Mouse (Mus musculus) limb, embryonic 11.5 days (tissue): ENCODE measurements at regions not wholly inside any gene's neighbourhood (a gene's known extent, or its start where the extent isn't known, plus 50 kb on each side); places are given as distances from the start of the nearest gene placed in this dataset.

Experiments
- ATAC-seq: fragments of 200-750 bp; cut with Nextera tagmentation; 2 replicates; pipeline ENCODE4 v1.8.0; 2017; ENCODE audit warnings: low read depth; ENCODE audit not compliant: insufficient number of reproducible peaks, low FRiP score, low TSS enrichment
- DNase-seq: peaks from one replicate; pipeline ENCODE4 v3.0.0-alpha.2; 2015; ENCODE audit warnings: low spot score
- H3K27ac ChIP-seq: fragments of 300-500 bp; sonication (generic); replicated peaks from 2 replicates; pipeline ENCODE4 v1.5.1; 2014; ENCODE audit warnings: low read depth, mild to moderate bottlenecking, low read length
- H3K27me3 ChIP-seq: fragments of 300-500 bp; sonication (generic); 2 replicates; pipeline ENCODE4 v1.6.1; 2014; ENCODE audit warnings: mild to moderate bottlenecking, low read length, mixed read lengths; ENCODE audit not compliant: control insufficient read depth, insufficient read depth
- H3K36me3 ChIP-seq: fragments of 300-500 bp; sonication (generic); 2 replicates; pipeline ENCODE4 v1.6.1; 2014; ENCODE audit warnings: mild to moderate bottlenecking, low read length, moderate library complexity, mixed read lengths; ENCODE audit not compliant: control insufficient read depth, insufficient read depth
- H3K4me1 ChIP-seq: fragments of 300-500 bp; sonication (generic); 2 replicates; pipeline ENCODE4 v1.6.1; 2014; ENCODE audit warnings: low read length, mixed read lengths; ENCODE audit not compliant: control insufficient read depth, insufficient read depth
- H3K4me2 ChIP-seq: fragments of 300-500 bp; sonication (generic); 2 replicates; pipeline ENCODE4 v1.6.1; 2014; ENCODE audit warnings: low read depth, mild to moderate bottlenecking, moderate library complexity; ENCODE audit not compliant: severe bottlenecking
- H3K4me3 ChIP-seq: fragments of 300-500 bp; sonication (generic); 2 replicates; pipeline ENCODE4 v1.5.1; 2014; ENCODE audit warnings: low read depth, low read length
- H3K9ac ChIP-seq: fragments of 300-500 bp; sonication (generic); 2 replicates; pipeline ENCODE4 v1.6.1; 2014; ENCODE audit warnings: mild to moderate bottlenecking, low read length
- H3K9me3 ChIP-seq: fragments of 300-500 bp; sonication (generic); 2 replicates; pipeline ENCODE4 v1.6.1; 2016; ENCODE audit warnings: low read length; ENCODE audit not compliant: control insufficient read depth
- WGBS: fragments of 180-500 bp; shearing (Covaris S2); extraction: QIAGEN DNeasy Blood & Tissue Kit; methylation state at CpG from one replicate; pipeline ENCODE4 v1.1.7; 2014; 5-methylcytosine and 5-hydroxymethylcytosine counted together

- Histone ChIP-seq H3K36me3 (no peaks in the 10 kb centered on the region), H3K4me1 (no peaks in the 10 kb centered on the region), H3K4me2 (no peak overlapping the region), H3K9me3 (no peaks in the 10 kb centered on the region), H3K27ac (no peak overlapping the region; the same call in 1 of the 2 replicates), H3K4me3 (no peak overlapping the region), H3K27me3 (no peaks in the 10 kb centered on the region), H3K9ac (no peak overlapping the region)
- DNase-seq = no peak
- no peak for ATAC-seq
- WGBS = 79% methylated on average over 5 of the region's 5 CpGs
Observed at GRCm38 (mm10) chr16:24281561-24281960, 111.7 kb upstream of the Lpp start.

DNA sequence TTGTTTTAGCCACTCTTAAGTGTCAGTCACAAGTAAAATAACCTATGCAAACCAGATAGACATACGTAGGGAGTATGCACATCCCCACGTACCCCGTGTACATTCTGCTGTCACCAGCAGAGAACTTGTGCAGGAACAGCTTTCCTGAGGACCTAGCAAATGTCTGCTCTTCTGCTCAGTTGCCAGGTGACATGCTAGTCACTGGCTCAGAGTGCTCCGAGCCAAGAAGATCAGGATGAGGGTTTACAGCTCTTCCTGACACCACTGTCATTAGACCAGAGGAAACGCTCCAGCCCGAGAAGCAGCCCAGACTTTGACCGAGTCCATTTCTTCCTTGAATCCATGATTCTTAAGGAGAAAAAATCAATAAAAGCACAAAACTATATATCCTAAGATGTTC, 115.5 kb upstream of the Lpp start:
- Histone ChIP-seq H3K27me3 (no peaks in the 10 kb centered on the region), H3K36me3 (no peaks in the 10 kb centered on the region), H3K27ac (no peak overlapping the region), H3K9ac (no peak overlapping the region), H3K9me3 (no peaks in the 10 kb centered on the region), H3K4me3 (no peak overlapping the region), H3K4me2 (no peak overlapping the region), H3K4me1 (no peaks in the 10 kb centered on the region)
- no peak for ATAC-seq
- WGBS = 73% methylated on average over 7 of the region's 7 CpGs
- no peak for DNase-seq

GRCm38 (mm10) chr16:24262701-24263100, 130.6 kb upstream of the Lpp start:
- no peak overlapping the region for H3K9ac ChIP-seq
- DNase-seq (no peak), ATAC-seq (no peak)
- no peaks in the 10 kb centered on the region for H3K4me1 ChIP-seq
- H3K27ac ChIP-seq = no peak overlapping the region
- H3K9me3 ChIP-seq = no peaks in the 10 kb centered on the region
- H3K36me3 ChIP-seq = no peaks in the 10 kb centered on the region
- 93% methylated on average over 6 of the region's 6 CpGs for WGBS
- H3K27me3 ChIP-seq = no peaks in the 10 kb centered on the region
- H3K4me3 ChIP-seq = no peak overlapping the region
- no peak overlapping the region for H3K4me2 ChIP-seq

DNA sequence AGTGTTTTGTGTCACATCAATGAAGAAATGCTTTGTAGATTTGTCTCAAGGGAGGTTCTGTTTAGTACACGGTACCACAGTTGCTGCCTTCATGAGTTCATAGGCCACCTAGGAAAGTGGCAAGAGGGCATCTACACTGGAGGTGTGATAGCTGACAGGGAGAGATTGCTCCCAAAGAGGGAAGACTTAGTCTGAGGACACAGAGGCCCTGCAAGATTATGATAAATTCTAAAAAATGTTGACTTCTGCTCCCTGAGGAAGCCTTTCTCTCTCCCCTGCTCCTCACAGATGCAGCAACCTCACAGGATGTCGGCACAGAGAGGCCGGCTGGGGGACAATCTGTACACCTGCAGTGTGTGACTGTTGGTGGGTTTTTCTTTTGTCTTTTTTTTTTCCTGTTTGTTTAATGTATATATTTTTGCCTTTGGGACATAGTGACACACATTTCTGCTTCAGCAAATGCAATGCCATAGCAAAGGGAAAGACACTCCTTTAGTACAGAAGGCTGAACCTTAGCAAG, 133.5 kb upstream of the Lpp start:
- ATAC-seq = no peak

GRCm38 (mm10) chr16:24258991-24259390, 134.3 kb upstream of the Lpp start:
- 27% methylated on average over 1 of the region's 1 CpGs for WGBS

More for the DNA sequence above, 133.5 kb upstream of the Lpp start:
- Histone ChIP-seq H3K4me1 (no peaks in the 10 kb centered on the region), H3K4me2 (no peak overlapping the region), H3K9ac (no peak overlapping the region), H3K27ac (no peak overlapping the region), H3K4me3 (no peak overlapping the region), H3K9me3 (no peaks in the 10 kb centered on the region), H3K36me3 (no peaks in the 10 kb centered on the region), H3K27me3 (no peaks in the 10 kb centered on the region)
- DNase-seq = no peak
- WGBS = 84% methylated on average over 3 of the region's 3 CpGs

GRCm38 (mm10) chr16:24255037-24255436, 138.3 kb upstream of the Lpp start:
- 68% methylated on average over 10 of the region's 10 CpGs for WGBS
- H3K4me3 ChIP-seq = no peak overlapping the region
- H3K36me3 ChIP-seq = no peaks in the 10 kb centered on the region
- H3K27me3 ChIP-seq = no peaks in the 10 kb centered on the region
- no peak overlapping the region for H3K4me2 ChIP-seq
- no peak for DNase-seq
- H3K9ac ChIP-seq = no peak overlapping the region
- no peak for ATAC-seq
- no peaks in the 10 kb centered on the region for H3K9me3 ChIP-seq
- no peaks in the 10 kb centered on the region for H3K4me1 ChIP-seq
- H3K27ac ChIP-seq = no peak overlapping the region

More at GRCm38 (mm10) chr16:24258991-24259390, 134.3 kb upstream of the Lpp start:
- Histone ChIP-seq H3K27me3 (no peaks in the 10 kb centered on the region), H3K9ac (no peak overlapping the region), H3K9me3 (no peaks in the 10 kb centered on the region), H3K4me3 (no peak overlapping the region), H3K27ac (no peak overlapping the region), H3K4me2 (no peak overlapping the region), H3K4me1 (no peaks in the 10 kb centered on the region), H3K36me3 (no peaks in the 10 kb centered on the region)
- no peak for DNase-seq
- no peak for ATAC-seq

- no peak for DNase-seq
- Histone ChIP-seq H3K9me3 (no peaks in the 10 kb centered on the region), H3K27me3 (no peaks in the 10 kb centered on the region), H3K4me2 (no peak overlapping the region), H3K27ac (no peak overlapping the region), H3K4me1 (no peaks in the 10 kb centered on the region), H3K9ac (no peak overlapping the region), H3K4me3 (no peak overlapping the region), H3K36me3 (no peaks in the 10 kb centered on the region)
- no peak for ATAC-seq
Observed at GRCm38 (mm10) chr16:24254590-24254989, 138.7 kb upstream of the Lpp start.

DNA sequence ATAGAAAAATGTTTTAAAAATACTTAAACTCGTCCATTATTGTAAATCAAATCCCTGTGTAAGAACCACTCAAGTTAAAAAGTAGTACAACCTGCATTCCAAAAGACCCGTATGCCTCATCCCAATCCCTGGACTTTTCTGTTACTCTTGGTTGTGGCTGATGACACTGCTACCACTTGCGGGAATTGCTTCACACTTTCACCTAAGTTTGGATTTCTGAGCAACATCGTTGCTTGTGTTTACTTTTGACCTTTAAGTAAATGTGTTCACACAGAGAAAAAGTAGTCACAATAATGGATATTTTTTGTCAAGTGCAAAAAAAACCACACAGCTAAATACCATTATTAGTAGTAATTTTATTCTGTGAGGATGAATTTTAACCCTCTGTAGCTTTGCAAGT, 139.2 kb upstream of the Lpp start:
- DNase-seq (no peak), ATAC-seq (no peak)
- Histone ChIP-seq H3K9me3 (no peaks in the 10 kb centered on the region), H3K36me3 (no peaks in the 10 kb centered on the region), H3K9ac (no peak overlapping the region), H3K4me2 (no peak overlapping the region), H3K4me3 (no peak overlapping the region), H3K4me1 (no peaks in the 10 kb centered on the region), H3K27ac (no peak overlapping the region), H3K27me3 (no peaks in the 10 kb centered on the region)
- 86% methylated on average over 4 of the region's 4 CpGs for WGBS

DNA sequence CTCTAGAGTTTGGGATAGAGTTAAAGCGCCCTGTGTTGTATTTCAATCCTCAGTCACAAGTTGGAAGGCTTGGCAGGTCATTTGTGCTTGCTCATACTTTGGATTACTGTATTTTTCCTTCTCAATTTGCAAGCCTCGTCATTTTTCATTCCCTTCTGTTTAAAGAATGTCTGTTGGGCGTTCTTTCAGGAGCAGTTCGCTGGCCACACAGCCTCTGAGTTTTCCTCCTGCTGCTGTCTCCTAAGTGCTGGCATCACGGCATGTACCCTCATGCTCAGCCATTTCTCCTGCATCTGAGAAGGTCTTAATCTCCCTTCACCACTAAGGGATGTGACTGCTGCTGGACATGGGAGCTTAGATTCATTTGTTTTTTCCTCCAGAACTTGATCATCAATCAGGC, 146.0 kb upstream of the Lpp start:
- 83% methylated on average over 5 of the region's 5 CpGs for WGBS
- Histone ChIP-seq H3K4me3 (no peak overlapping the region), H3K9ac (no peak overlapping the region), H3K27ac (no peak overlapping the region), H3K4me2 (no peak overlapping the region), H3K4me1 (no peaks in the 10 kb centered on the region), H3K27me3 (no peaks in the 10 kb centered on the region), H3K36me3 (no peaks in the 10 kb centered on the region), H3K9me3 (no peaks in the 10 kb centered on the region)
- ATAC-seq = no peak
- DNase-seq = no peak
